Comparison of ENCODE assay signal across 9 mouse cellular contexts in the genomic region with DNA sequence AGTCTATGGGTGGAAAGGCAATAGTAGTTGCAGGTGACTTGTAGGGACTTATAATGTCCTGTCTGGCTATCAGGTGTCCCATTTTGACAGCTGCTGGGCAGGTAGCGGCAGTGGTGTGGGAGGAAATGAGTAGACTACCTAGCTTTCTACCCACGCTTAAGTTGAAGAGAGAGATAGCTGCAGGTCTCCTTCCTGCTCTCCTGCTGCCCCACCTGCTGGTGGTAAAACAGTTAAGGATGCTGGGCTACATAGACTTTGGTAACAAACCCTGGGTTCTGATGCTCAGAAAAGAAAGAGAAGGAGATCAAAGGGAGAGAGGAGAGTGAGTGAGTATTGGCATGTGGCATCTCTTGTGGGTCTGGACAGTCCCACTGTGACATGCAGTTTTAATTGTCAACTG.
A peak's percentile ranks its signal among the peaks of the same experiment; 100 is the strongest.
DNase-seq lines count a peak whose midpoint lies in the region; ATAC-seq and TF ChIP-seq lines count a peak whose summit lies in the region.
"Had no signal": no experiment of that assay in that cellular context is flagged by ENCODE, and none has a peak within 500 bp of the region (broad histone marks: within the 10 kb centered on the region; RNA-seq: fewer than 3 reads in every experiment).

No protein-coding gene starts in this region.

- WGBS in forebrain, embryonic 12.5 days, result 71% methylated on average over 2 of the region's 2 CpGs
- 70% methylated on average over 2 of the region's 2 CpGs for WGBS in midbrain, embryonic 16.5 days

- TF ChIP-seq CTCF in left cerebral cortex, adult 2 months (IDR thresholded peaks at IDR 0.05), result peak; percentile 41

- no peak overlapping the region for H3K27ac ChIP-seq in left cerebral cortex, adult 2 months
- no peak overlapping the region for H3K27ac ChIP-seq in forebrain, embryonic 12.5 days
- H3K27ac ChIP-seq in midbrain, embryonic 16.5 days (ENCODE audit: low read length), result no peak overlapping the region
- H3K27ac ChIP-seq: neural tube, embryonic 12.5 days had no signal

- H3K4me1 ChIP-seq in forebrain, embryonic 12.5 days, result no peaks in the 10 kb centered on the region
- no peaks in the 10 kb centered on the region for H3K4me1 ChIP-seq in midbrain, embryonic 16.5 days (ENCODE audit: control insufficient read depth, insufficient read depth, low read length)
- H3K4me1 ChIP-seq: neural tube, embryonic 12.5 days had no signal

- ATAC-seq in forebrain, embryonic 12.5 days (ENCODE audit: low FRiP score), result no peak
- ATAC-seq in midbrain, embryonic 16.5 days, result no peak

- no peaks in the 10 kb centered on the region for H3K27me3 ChIP-seq in forebrain, embryonic 12.5 days
- no peaks in the 10 kb centered on the region for H3K27me3 ChIP-seq in midbrain, embryonic 16.5 days (ENCODE audit: control insufficient read depth, insufficient read depth, low read depth, low read length)
- H3K27me3 ChIP-seq: neural tube, embryonic 12.5 days had no signal

- H3K9me3 ChIP-seq in forebrain, embryonic 12.5 days, result 0 out of 2 replicates have a peak, but pooled peaks cover 2% of the 10 kb centered on the region
- H3K9me3 ChIP-seq in midbrain, embryonic 16.5 days (replicated peaks; ENCODE audit: control insufficient read depth, low read length, poor library complexity, severe bottlenecking), result no peaks in the 10 kb centered on the region
- H3K9me3 ChIP-seq: neural tube, embryonic 12.5 days had no signal

- H3K4me2 ChIP-seq in forebrain, embryonic 12.5 days, result no peak overlapping the region
- no peak overlapping the region for H3K4me2 ChIP-seq in midbrain, embryonic 16.5 days (ENCODE audit: low read length)
- H3K4me2 ChIP-seq: neural tube, embryonic 12.5 days had no signal

- H3K9ac ChIP-seq in forebrain, embryonic 12.5 days, result no peak overlapping the region
- H3K9ac ChIP-seq in midbrain, embryonic 16.5 days (ENCODE audit: low read depth, low read length), result no peak overlapping the region
- H3K9ac ChIP-seq: neural tube, embryonic 12.5 days had no signal

- H3K4me3 ChIP-seq in left cerebral cortex, adult 2 months, result no peak overlapping the region
- no peak overlapping the region for H3K4me3 ChIP-seq in forebrain, embryonic 12.5 days (replicated peaks)
- H3K4me3 ChIP-seq in midbrain, embryonic 16.5 days (ENCODE audit: low read depth, low read length), result no peak overlapping the region
- H3K4me3 ChIP-seq: neural tube, embryonic 12.5 days had no signal

- intact Hi-C loops in left cerebral cortex, adult 2 months (cut with DNase I), result loop anchor here (10.0 kb wide), 1 partner anchor 313 kb away; no protein-coding TSS in a partner anchor
- intact Hi-C loops in left cerebral cortex, postnatal 14 days (cut with DNase I), result no loop called here

- DNase-seq in left cerebral cortex, adult 2 months (ENCODE audit: extremely low spot score in 1 of 2, low spot score in 2 of 2), result no peak
- no peak for DNase-seq in left cerebral cortex, postnatal 14 days (ENCODE audit: low spot score in 2 of 2)
- peak; percentile 19 for DNase-seq in c-Kit-positive CD71-positive TER-119-positive erythroid progenitor cells, embryonic 14.5 days (ENCODE audit: low spot score)
- peak; percentile 51 to 61 for DNase-seq in lung, adult 18-20 months
- peak; percentile 76 for DNase-seq in thymus, postnatal 0 days (ENCODE audit: low spot score)
- no peak for DNase-seq in right cerebral cortex, postnatal 36 days (ENCODE audit: low spot score in 2 of 2)

- H3K36me3 ChIP-seq in forebrain, embryonic 12.5 days (replicated peaks), result no peaks in the 10 kb centered on the region
- no peaks in the 10 kb centered on the region for H3K36me3 ChIP-seq in midbrain, embryonic 16.5 days (ENCODE audit: control insufficient read depth, insufficient read depth, low read length)
- H3K36me3 ChIP-seq: neural tube, embryonic 12.5 days had no signal

Comparison
In these comparisons a context has a peak if more than half of its experiments do, and no peak if none do; other contexts are left out.
1. DNase-seq: peak in c-Kit-positive CD71-positive TER-119-positive erythroid progenitor cells, embryonic 14.5 days (single experiment), lung, adult 18-20 months (2 of 2) and thymus, postnatal 0 days (single experiment); none in left cerebral cortex, adult 2 months (0 of 2), left cerebral cortex, postnatal 14 days (0 of 2) and right cerebral cortex, postnatal 36 days (0 of 2).